Mouse (Mus musculus) limb, embryonic 14.5 days (tissue): ENCODE results near the gene Bap1. TPM values are rescaled to one million over a fixed set of nuclear protein-coding genes. Genes with fewer than 3 reads are reported as not detected.
A peak's percentile ranks its signal among the peaks of the same experiment; 100 is the strongest.

Experiments
- ATAC-seq: fragments of 200-750 bp; cut with Nextera tagmentation; 2 replicates; pipeline ENCODE4 v1.8.0; 2017; ENCODE audit warnings: low read depth, moderate number of reproducible peaks, moderate TSS enrichment; ENCODE audit not compliant: low FRiP score
- DNase-seq: peaks from one replicate; pipeline ENCODE4 v3.0.0-alpha.2; 2015; ENCODE audit warnings: low spot score
- H3K27ac ChIP-seq: fragments of 300-500 bp; sonication (generic); replicated peaks from 2 replicates; pipeline ENCODE4 v1.5.1; 2014; ENCODE audit warnings: low read depth, mild to moderate bottlenecking, low read length, moderate library complexity, mixed read lengths
- H3K27me3 ChIP-seq: fragments of 300-500 bp; sonication (generic); 2 replicates; pipeline ENCODE4 v1.6.1; 2014; ENCODE audit warnings: low read length, mixed read lengths; ENCODE audit not compliant: control insufficient read depth, insufficient read depth
- H3K36me3 ChIP-seq: fragments of 300-500 bp; sonication (generic); 2 replicates; pipeline ENCODE4 v1.6.1; 2014; ENCODE audit warnings: mild to moderate bottlenecking, low read length, moderate library complexity, mixed read lengths; ENCODE audit not compliant: control insufficient read depth, insufficient read depth
- H3K4me1 ChIP-seq: fragments of 300-500 bp; sonication (generic); 2 replicates; pipeline ENCODE4 v1.6.1; 2014; ENCODE audit warnings: antibody characterized with exemption, low read length, mixed read lengths; ENCODE audit not compliant: control insufficient read depth, insufficient read depth
- H3K4me2 ChIP-seq: fragments of 300-500 bp; sonication (generic); replicated peaks from 2 replicates; pipeline ENCODE4 v1.6.1; 2014; ENCODE audit warnings: low read depth, mild to moderate bottlenecking, low read length, moderate library complexity; ENCODE audit not compliant: severe bottlenecking
- H3K4me3 ChIP-seq: fragments of 300-500 bp; sonication (generic); replicated peaks from 2 replicates; pipeline ENCODE4 v1.5.1; 2014; ENCODE audit warnings: low read length
- H3K9ac ChIP-seq: fragments of 300-500 bp; sonication (generic); 2 replicates; pipeline ENCODE4 v1.6.1; 2014; ENCODE audit warnings: mild to moderate bottlenecking, low read depth, low read length, moderate library complexity; ENCODE audit not compliant: severe bottlenecking
- H3K9me3 ChIP-seq: fragments of 300-500 bp; sonication (generic); 2 replicates; pipeline ENCODE4 v1.6.1; 2016; ENCODE audit warnings: low read length; ENCODE audit not compliant: control insufficient read depth
- POLR2A ChIP-seq: fragments of 200-500 bp; IDR thresholded peaks from 2 replicates; pipeline ENCODE4 v1.8.0; 2012; ENCODE audit warnings: inconsistent platforms, mild to moderate bottlenecking, moderate library complexity, borderline replicate concordance; ENCODE audit not compliant: insufficient read depth, insufficient read length; ENCODE audit errors: extremely low read depth
- WGBS: fragments of 180-500 bp; shearing (Covaris S2); extraction: QIAGEN DNeasy Blood & Tissue Kit; methylation state at CpG from one replicate; pipeline ENCODE4 v1.1.7; 2014; 5-methylcytosine and 5-hydroxymethylcytosine counted together
- polyA plus RNA-seq, 2 experiments: library from polyadenylated mRNA; depleted of rRNA in 1 of 2; stranded (reverse) in 1 of 2; unstranded in 1 of 2; fragments of >200 nt; fragmentation: Nextera tagmentation in 1 of 2; extraction: Ambion mirVana in 1 of 2; gene quantifications; 2 replicates each; pipeline versions ENCODE4 v1.2.1 to v1.2.3; 2012 to 2014

Bap1 gene
- polyA plus RNA-seq, 2 experiments: 71.7 to 90.1 TPM

- H3K4me1 ChIP-seq: peaks cover 10% of the 10 kb centered on the region
- H3K9ac ChIP-seq: no peak overlapping the region
- peak; percentile 41 for DNase-seq
- H3K27ac ChIP-seq: peak overlapping the region; percentile 21; the same call in 1 of the 2 replicates
- H3K4me3 ChIP-seq: no peak overlapping the region
- no peak for TF ChIP-seq POLR2A
- 58% methylated on average over 4 of the region's 4 CpGs for WGBS
- no peaks in the 10 kb centered on the region for H3K27me3 ChIP-seq
- no peaks in the 10 kb centered on the region for H3K9me3 ChIP-seq
- no peaks in the 10 kb centered on the region for H3K36me3 ChIP-seq
- peak; percentile 75 for ATAC-seq
- no peak overlapping the region for H3K4me2 ChIP-seq
Measured at GRCm38 (mm10) chr14:31226978-31227377, 24.3 kb upstream of the Bap1 start.

- no peak overlapping the region for H3K4me2 ChIP-seq
- H3K4me1 ChIP-seq: peaks cover 10% of the 10 kb centered on the region
- H3K9me3 ChIP-seq: no peaks in the 10 kb centered on the region
- no peak overlapping the region for H3K27ac ChIP-seq
- H3K9ac ChIP-seq: no peak overlapping the region
- H3K27me3 ChIP-seq: no peaks in the 10 kb centered on the region
- ATAC-seq (no peak), DNase-seq (no peak)
- WGBS: 63% methylated on average over 6 of the region's 6 CpGs
- H3K4me3 ChIP-seq: no peak overlapping the region
- no peak for TF ChIP-seq POLR2A
- H3K36me3 ChIP-seq: no peaks in the 10 kb centered on the region
Measured at GRCm38 (mm10) chr14:31228234-31228633, 23.0 kb upstream of the Bap1 start.

- Histone ChIP-seq H3K4me1 (peaks cover 10% of the 10 kb centered on the region), H3K9ac (no peak overlapping the region), H3K27me3 (no peaks in the 10 kb centered on the region), H3K9me3 (no peaks in the 10 kb centered on the region), H3K36me3 (no peaks in the 10 kb centered on the region), H3K27ac (no peak overlapping the region), H3K4me2 (no peak overlapping the region), H3K4me3 (no peak overlapping the region)
- 61% methylated on average over 8 of the region's 8 CpGs for WGBS
- TF ChIP-seq POLR2A: no peak
- DNase-seq: no peak
- ATAC-seq: no peak
Measured at GRCm38 (mm10) chr14:31230442-31230841, 20.8 kb upstream of the Bap1 start.

GRCm38 (mm10) chr14:31232404-31233069, 18.7 kb upstream of the Bap1 start:
- H3K4me2 ChIP-seq: no peak overlapping the region
- H3K27ac ChIP-seq: no peak overlapping the region
- no peak for TF ChIP-seq POLR2A
- no peak overlapping the region for H3K9ac ChIP-seq
- no peak for ATAC-seq
- no peaks in the 10 kb centered on the region for H3K9me3 ChIP-seq
- peaks cover 3% of the 10 kb centered on the region; the same call in 1 of the 2 replicates for H3K4me1 ChIP-seq
- 85% methylated on average over 13 of the region's 13 CpGs for WGBS
- no peaks in the 10 kb centered on the region for H3K27me3 ChIP-seq
- H3K4me3 ChIP-seq: no peak overlapping the region
- DNase-seq: no peak
- no peaks in the 10 kb centered on the region for H3K36me3 ChIP-seq

- Histone ChIP-seq H3K36me3 (no peaks in the 10 kb centered on the region), H3K27ac (no peak overlapping the region), H3K9me3 (no peaks in the 10 kb centered on the region), H3K4me3 (no peak overlapping the region), H3K27me3 (no peaks in the 10 kb centered on the region), H3K9ac (no peak overlapping the region), H3K4me1 (peaks cover 3% of the 10 kb centered on the region; the same call in 1 of the 2 replicates), H3K4me2 (no peak overlapping the region)
- no peak for DNase-seq
- WGBS: 82% methylated on average over 14 of the region's 14 CpGs
- TF ChIP-seq POLR2A: no peak
- ATAC-seq: no peak; the same call in 1 of the 2 replicates
Measured at GRCm38 (mm10) chr14:31233070-31233995, 17.9 kb upstream of the Bap1 start.
